Mouse (Mus musculus): ENCODE data around the gene Actn1.

Actn1 gene

GRCm38 (mm10) chr12:80259216-80260055, 735 bp downstream of the Actn1 start:
- DNase-seq = peak; percentile 54 to 67

GRCm38 (mm10) chr12:80258520-80259215, 1.5 kb downstream of the Actn1 start:
- DNase-seq = no peak

- no peak for DNase-seq
Measured at GRCm38 (mm10) chr12:80251978-80252377, 8.2 kb downstream of the Actn1 start.

GRCm38 (mm10) chr12:80251554-80251953, 8.6 kb downstream of the Actn1 start:
- DNase-seq = no peak

GRCm38 (mm10) chr12:80249539-80249938, 10.6 kb downstream of the Actn1 start:
- no peak for DNase-seq

GRCm38 (mm10) chr12:80247067-80247466, 13.1 kb downstream of the Actn1 start:
- no peak for DNase-seq

- no peak for DNase-seq
Measured at GRCm38 (mm10) chr12:80246505-80246904, 13.7 kb downstream of the Actn1 start.

GRCm38 (mm10) chr12:80244755-80245154, 15.4 kb downstream of the Actn1 start:
- DNase-seq = no peak

GRCm38 (mm10) chr12:80244127-80244526, 16.0 kb downstream of the Actn1 start:
- no peak for DNase-seq

- DNase-seq = no peak
Measured at GRCm38 (mm10) chr12:80243335-80243734, 16.8 kb downstream of the Actn1 start.

- peak in 1 of 2 experiments; percentile 20 for DNase-seq
Measured at GRCm38 (mm10) chr12:80239445-80239844, 20.7 kb downstream of the Actn1 start.

- no peak for DNase-seq
Measured at GRCm38 (mm10) chr12:80238523-80238922, 21.6 kb downstream of the Actn1 start.

GRCm38 (mm10) chr12:80235295-80235694, 24.9 kb downstream of the Actn1 start:
- no peak for DNase-seq

- no peak for DNase-seq
Measured at GRCm38 (mm10) chr12:80234226-80234625, 25.9 kb downstream of the Actn1 start.

- no peak for DNase-seq
Measured at GRCm38 (mm10) chr12:80232840-80233218, 27.3 kb downstream of the Actn1 start.

- DNase-seq = no peak
Measured at GRCm38 (mm10) chr12:80232076-80232839, 27.9 kb downstream of the Actn1 start.

GRCm38 (mm10) chr12:80231317-80231716, 28.9 kb downstream of the Actn1 start:
- no peak for DNase-seq

GRCm38 (mm10) chr12:80230854-80231253, 29.3 kb downstream of the Actn1 start:
- no peak for DNase-seq

- peak; percentile 58 to 65 for DNase-seq
Measured at GRCm38 (mm10) chr12:80230111-80230700, 30.0 kb downstream of the Actn1 start.

- DNase-seq = no peak
Measured at GRCm38 (mm10) chr12:80229010-80229800, 31.0 kb downstream of the Actn1 start.

GRCm38 (mm10) chr12:80228356-80228755, 31.8 kb downstream of the Actn1 start:
- DNase-seq = no peak

GRCm38 (mm10) chr12:80227835-80228234, 32.3 kb downstream of the Actn1 start:
- DNase-seq = peak; percentile 27 to 28
